Mouse (Mus musculus): ENCODE results near the gene Acyp1. TPM values are rescaled to one million over a fixed set of nuclear protein-coding genes. Genes with fewer than 3 reads are reported as not detected.

Gene Acyp1
- polyA plus RNA-seq, 1 experiment from 2014 or later: 43.2 TPM

DNA sequence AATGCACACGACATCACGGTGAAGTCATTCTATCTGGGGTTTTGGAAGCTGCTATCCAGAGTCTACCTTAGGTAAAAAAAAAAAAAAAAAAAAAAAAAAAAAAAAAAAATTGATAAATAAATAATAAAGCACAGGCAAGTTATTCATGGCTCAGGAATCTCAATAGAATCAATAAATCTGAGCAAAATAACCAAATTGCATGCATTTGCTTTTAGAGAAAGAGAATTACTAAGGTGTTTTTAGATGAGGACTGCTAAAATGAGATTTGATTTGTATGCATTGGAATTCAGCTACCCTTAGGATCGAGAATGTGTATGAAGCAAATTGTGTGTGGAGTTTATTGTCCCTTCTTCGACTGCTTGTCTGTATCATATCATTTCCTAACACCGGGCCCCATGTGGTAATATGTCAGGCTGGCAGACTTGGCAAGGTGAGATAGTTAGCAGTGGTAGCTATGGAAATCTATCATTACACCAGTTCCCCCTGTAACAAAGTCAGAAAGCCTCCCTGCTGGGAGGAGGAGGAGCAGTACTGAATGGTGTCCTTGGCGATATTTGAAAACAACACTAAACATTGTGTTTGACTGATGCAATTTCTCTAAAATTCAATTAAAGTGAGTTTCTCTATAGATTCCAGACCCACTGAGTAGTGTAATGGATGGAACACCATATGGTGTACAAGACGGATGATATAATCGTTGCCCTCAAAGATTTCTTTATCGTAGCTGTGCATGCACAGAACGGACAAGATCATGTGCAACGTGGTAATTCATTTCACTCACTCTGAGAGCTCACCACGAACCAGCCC lies 7.2 kb downstream of the Acyp1 start:
- no peak for ATAC-seq (ENCODE audit: insufficient number of reproducible peaks, insufficient read depth, low FRiP score, low TSS enrichment, low read depth)
- Histone ChIP-seq H3K9ac (no peak overlapping the region), H3K27ac (no peak overlapping the region), H3K36me3 (no peaks in the 10 kb centered on the region), H3K4me3 (peak overlapping the region; percentile 78; the same call in 1 of the 2 replicates), H3K9me3 (no peaks in the 10 kb centered on the region), H3K27me3 (no peaks in the 10 kb centered on the region), H3K4me2 (peak overlapping the region; percentile 86), H3K4me1 (peaks cover 6% of the 10 kb centered on the region; the same call in 1 of the 2 replicates)
- WGBS: 57% methylated on average over 12 of the region's 12 CpGs

DNA sequence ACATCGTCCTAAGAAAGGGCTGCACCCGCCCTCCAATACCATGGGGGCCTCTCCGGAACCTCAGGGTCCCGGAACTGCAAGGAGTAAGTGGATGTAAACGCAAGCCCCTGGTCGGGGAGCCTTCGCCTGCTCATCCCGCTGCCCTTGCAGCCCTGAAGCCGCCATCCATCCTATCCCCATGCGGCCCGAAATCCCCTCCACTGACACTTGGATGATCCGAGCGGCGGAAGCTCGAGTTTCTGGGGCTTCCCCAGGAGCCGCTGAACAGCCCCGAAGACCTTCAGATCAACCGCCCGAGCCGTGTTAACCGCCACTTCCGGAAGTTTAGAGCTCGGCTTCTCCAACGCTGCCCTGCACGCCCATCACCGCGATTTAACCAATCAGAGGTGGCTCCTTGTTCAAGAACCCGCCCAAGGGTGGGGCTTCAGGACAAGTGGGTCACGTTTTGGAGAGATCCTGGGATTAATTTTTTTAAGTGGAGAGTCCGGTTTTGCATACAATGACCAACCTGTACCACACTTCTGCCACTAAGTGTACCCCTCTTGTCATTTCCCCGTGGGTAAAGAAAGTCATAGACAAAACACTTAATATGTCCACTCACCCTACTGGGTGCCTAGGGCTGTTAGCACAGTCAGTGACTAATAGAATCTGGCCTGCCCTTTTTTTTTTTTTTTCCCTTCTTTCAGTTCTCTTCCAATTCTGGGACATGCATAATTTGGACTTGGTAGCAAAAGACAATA lies 8.0 kb downstream of the Acyp1 start:
- H3K36me3 ChIP-seq: no peaks in the 10 kb centered on the region
- under 1% methylated on average over 31 of the region's 31 CpGs for WGBS
- peak overlapping the region; percentile 82 for H3K27ac ChIP-seq
- H3K4me3 ChIP-seq: peak overlapping the region; percentile 78
- ATAC-seq (ENCODE audit: insufficient number of reproducible peaks, insufficient read depth, low FRiP score, low TSS enrichment, low read depth): peak; percentile 89
- no peaks in the 10 kb centered on the region for H3K9me3 ChIP-seq
- peaks cover 6% of the 10 kb centered on the region; the same call in 1 of the 2 replicates for H3K4me1 ChIP-seq
- H3K27me3 ChIP-seq: no peaks in the 10 kb centered on the region
- H3K4me2 ChIP-seq: peak overlapping the region; percentile 86
- H3K9ac ChIP-seq: peak overlapping the region; percentile 87

- 7% methylated on average over 10 of the region's 10 CpGs for WGBS
- ATAC-seq (ENCODE audit: insufficient number of reproducible peaks, insufficient read depth, low FRiP score, low TSS enrichment, low read depth): no peak
Measured at GRCm38 (mm10) chr12:85279396-85280080, 8.7 kb downstream of the Acyp1 start.

GRCm38 (mm10) chr12:85278919-85279318 lies 9.3 kb downstream of the Acyp1 start:
- 94% methylated on average over 10 of the region's 10 CpGs for WGBS
- H3K9ac ChIP-seq: no peak overlapping the region
- no peak for ATAC-seq (ENCODE audit: insufficient number of reproducible peaks, insufficient read depth, low FRiP score, low TSS enrichment, low read depth)

More at GRCm38 (mm10) chr12:85279396-85280080, 8.7 kb downstream of the Acyp1 start:
- no peaks in the 10 kb centered on the region for H3K27me3 ChIP-seq
- H3K36me3 ChIP-seq: 0 out of 2 replicates have a peak, but pooled peaks cover 4% of the 10 kb centered on the region
- H3K9ac ChIP-seq: peak overlapping the region; percentile 87
- H3K4me2 ChIP-seq: peak overlapping the region; percentile 86
- peak overlapping the region; percentile 78 for H3K4me3 ChIP-seq
- H3K27ac ChIP-seq: peak overlapping the region; percentile 82
- peaks cover 2% of the 10 kb centered on the region; the same call in 1 of the 2 replicates for H3K9me3 ChIP-seq
- H3K4me1 ChIP-seq: peaks cover 6% of the 10 kb centered on the region; the same call in 1 of the 2 replicates

DNA sequence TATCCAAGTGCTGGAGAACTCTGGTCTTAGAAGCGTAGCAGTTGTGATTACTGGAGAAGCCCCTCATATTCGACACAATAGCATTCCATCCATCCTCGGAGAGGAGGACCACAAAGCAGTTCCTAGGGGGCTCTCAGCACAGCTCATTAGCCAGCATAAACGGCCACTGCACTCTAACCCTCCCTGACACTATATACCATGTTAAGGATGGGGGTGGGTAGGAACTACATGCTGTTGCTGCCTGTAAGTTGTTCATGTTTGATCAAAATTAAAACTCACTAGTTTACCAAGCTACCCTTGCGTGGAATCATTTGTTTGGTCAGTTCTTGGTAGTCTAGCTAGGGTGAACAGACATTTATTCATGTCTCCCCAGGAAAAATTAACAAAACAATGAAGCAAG lies 12.0 kb downstream of the Acyp1 start:
- no peaks in the 10 kb centered on the region for H3K27me3 ChIP-seq
- H3K27ac ChIP-seq: no peak overlapping the region
- no peak overlapping the region for H3K4me3 ChIP-seq
- 78% methylated on average over 5 of the region's 5 CpGs for WGBS
- no peak for ATAC-seq (ENCODE audit: insufficient number of reproducible peaks, insufficient read depth, low FRiP score, low TSS enrichment, low read depth)
- H3K4me2 ChIP-seq: no peak overlapping the region
- H3K9me3 ChIP-seq: peaks cover 3% of the 10 kb centered on the region; the same call in 1 of the 2 replicates
- no peak overlapping the region for H3K9ac ChIP-seq
- H3K36me3 ChIP-seq: 0 out of 2 replicates have a peak, but pooled peaks cover 4% of the 10 kb centered on the region
- H3K4me1 ChIP-seq: peaks cover 28% of the 10 kb centered on the region

More at GRCm38 (mm10) chr12:85278919-85279318, 9.3 kb downstream of the Acyp1 start:
- 0 out of 2 replicates have a peak, but pooled peaks cover 4% of the 10 kb centered on the region for H3K36me3 ChIP-seq
- H3K27me3 ChIP-seq: no peaks in the 10 kb centered on the region
- peaks cover 3% of the 10 kb centered on the region; the same call in 1 of the 2 replicates for H3K9me3 ChIP-seq
- no peak overlapping the region for H3K27ac ChIP-seq
- no peak overlapping the region for H3K4me3 ChIP-seq
- peaks cover 6% of the 10 kb centered on the region; the same call in 1 of the 2 replicates for H3K4me1 ChIP-seq
- H3K4me2 ChIP-seq: no peak overlapping the region

- H3K27me3 ChIP-seq: no peaks in the 10 kb centered on the region
- H3K4me2 ChIP-seq: no peak overlapping the region; the same call in 1 of the 2 replicates
- peaks cover 29% of the 10 kb centered on the region for H3K4me1 ChIP-seq
- H3K4me3 ChIP-seq: no peak overlapping the region
- 0 out of 2 replicates have a peak, but pooled peaks cover 4% of the 10 kb centered on the region for H3K36me3 ChIP-seq
- no peak for ATAC-seq (ENCODE audit: insufficient number of reproducible peaks, insufficient read depth, low FRiP score, low TSS enrichment, low read depth)
- H3K9ac ChIP-seq: 0 out of 2 replicates have a peak overlapping the region, but pooled peaks have one; percentile 4
- H3K27ac ChIP-seq: peak overlapping the region; percentile 60
- H3K9me3 ChIP-seq: peaks cover 3% of the 10 kb centered on the region; the same call in 1 of the 2 replicates
- WGBS: 30% methylated on average over 10 of the region's 10 CpGs
Measured at GRCm38 (mm10) chr12:85273508-85273907, 14.7 kb downstream of the Acyp1 start.

GRCm38 (mm10) chr12:85271843-85272206 lies 16.4 kb downstream of the Acyp1 start:
- peaks cover 29% of the 10 kb centered on the region for H3K4me1 ChIP-seq
- no peak overlapping the region for H3K9ac ChIP-seq
- H3K4me3 ChIP-seq: no peak overlapping the region
- WGBS: 65% methylated on average over 4 of the region's 4 CpGs
- no peaks in the 10 kb centered on the region for H3K27me3 ChIP-seq
- H3K27ac ChIP-seq: 0 out of 2 replicates have a peak overlapping the region, but pooled peaks have one; percentile 33
- H3K9me3 ChIP-seq: peaks cover 3% of the 10 kb centered on the region; the same call in 1 of the 2 replicates
- no peak overlapping the region for H3K4me2 ChIP-seq
- H3K36me3 ChIP-seq: 0 out of 2 replicates have a peak, but pooled peaks cover 4% of the 10 kb centered on the region
- ATAC-seq (ENCODE audit: insufficient number of reproducible peaks, insufficient read depth, low FRiP score, low TSS enrichment, low read depth): no peak

DNA sequence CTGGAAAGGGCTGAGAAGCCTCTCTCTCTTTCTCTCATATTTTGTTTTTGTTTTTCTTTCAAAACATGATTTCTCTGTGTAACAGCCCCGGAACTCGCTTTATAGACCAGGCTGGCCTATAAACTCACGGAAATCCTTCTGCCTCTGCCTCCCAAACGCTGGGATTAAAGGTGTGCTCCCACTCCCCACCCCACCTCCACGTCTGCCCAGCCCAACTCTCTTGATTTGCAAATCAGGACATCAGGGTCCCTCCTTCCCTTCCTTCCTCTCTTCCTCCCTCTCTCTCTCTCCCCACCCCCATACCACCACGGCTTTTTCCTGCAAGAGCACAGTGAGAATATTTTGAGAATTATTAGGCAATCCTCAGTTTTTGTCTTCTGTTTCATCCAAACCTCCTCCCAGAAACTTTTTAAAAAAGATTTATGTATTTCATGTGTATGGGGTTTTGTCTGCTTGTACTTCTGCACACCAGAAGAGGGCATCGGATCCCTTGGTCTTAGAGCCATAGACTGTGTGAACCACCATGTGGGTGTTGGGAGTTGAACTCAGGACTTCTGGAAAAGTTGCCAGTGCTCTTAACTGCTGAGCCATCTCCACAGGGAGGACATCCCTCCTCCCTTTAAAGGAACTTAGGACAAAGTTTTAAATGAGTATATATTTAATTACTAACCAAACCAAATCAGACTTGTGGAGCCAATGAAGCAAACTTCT lies 17.0 kb downstream of the Acyp1 start:
- peak overlapping the region; percentile 63; the same call in 1 of the 2 replicates for H3K4me2 ChIP-seq
- 80% methylated on average over 7 of the region's 7 CpGs for WGBS

GRCm38 (mm10) chr12:85270319-85270718 lies 17.9 kb downstream of the Acyp1 start, which contains the start of gene Mlh3:
Gene Mlh3, minus strand, starts transcription at chr12:85270599.
- H3K4me2 ChIP-seq: peak within 1 kb of the TSS; percentile 63
- peak within 1 kb of the TSS; percentile 90 for H3K27ac ChIP-seq
- peaks cover 3% of the 10 kb centered on the region; the same call in 1 of the 2 replicates for H3K9me3 ChIP-seq
- H3K27me3 ChIP-seq: no peaks in the 10 kb centered on the region
- peak; percentile 79; the same call in 1 of the 2 replicates for ATAC-seq (ENCODE audit: insufficient number of reproducible peaks, insufficient read depth, low FRiP score, low TSS enrichment, low read depth)
- peak within 1 kb of the TSS; percentile 74 for H3K9ac ChIP-seq
- 0% methylated on average over 35 of the region's 35 CpGs for WGBS
- H3K36me3 ChIP-seq: 0 out of 2 replicates have a peak, but pooled peaks cover 4% of the 10 kb centered on the region
- peak within 1 kb of the TSS; percentile 54 for H3K4me3 ChIP-seq
- peaks cover 37% of the 10 kb centered on the region for H3K4me1 ChIP-seq

More for the DNA sequence above, 17.0 kb downstream of the Acyp1 start:
- H3K36me3 ChIP-seq: 0 out of 2 replicates have a peak, but pooled peaks cover 4% of the 10 kb centered on the region
- peaks cover 29% of the 10 kb centered on the region for H3K4me1 ChIP-seq
- H3K27ac ChIP-seq: peak overlapping the region; percentile 90; the same call in 1 of the 2 replicates
- H3K9ac ChIP-seq: no peak overlapping the region
- no peaks in the 10 kb centered on the region for H3K27me3 ChIP-seq
- peaks cover 3% of the 10 kb centered on the region; the same call in 1 of the 2 replicates for H3K9me3 ChIP-seq
- no peak for ATAC-seq (ENCODE audit: insufficient number of reproducible peaks, insufficient read depth, low FRiP score, low TSS enrichment, low read depth)
- no peak overlapping the region for H3K4me3 ChIP-seq

DNA sequence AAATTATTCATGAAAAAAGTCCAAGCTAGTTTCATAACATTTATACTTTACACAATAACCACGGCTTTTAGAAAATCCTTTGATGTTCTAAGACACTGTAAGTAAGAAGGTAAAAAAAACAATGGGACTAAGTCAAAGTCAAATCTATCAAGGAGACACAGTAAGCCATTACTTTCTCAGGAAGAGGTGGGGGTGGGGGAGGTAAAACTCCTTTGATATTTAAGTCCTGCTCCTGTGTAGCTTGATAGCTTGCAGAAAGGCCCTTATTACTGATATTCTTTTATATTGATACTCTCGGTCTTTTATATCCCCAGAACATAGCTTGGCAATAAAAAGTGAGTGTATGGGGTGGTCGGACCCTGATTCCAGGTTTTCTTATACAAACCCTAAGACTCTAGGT lies 18.4 kb downstream of the Acyp1 start:
- WGBS: 39% methylated on average over 3 of the region's 3 CpGs
- peak overlapping the region; percentile 74 for H3K9ac ChIP-seq
- ATAC-seq (ENCODE audit: insufficient number of reproducible peaks, insufficient read depth, low FRiP score, low TSS enrichment, low read depth): no peak

More for the DNA sequence above, 18.4 kb downstream of the Acyp1 start:
- Histone ChIP-seq H3K4me2 (peak overlapping the region; percentile 63), H3K36me3 (0 out of 2 replicates have a peak, but pooled peaks cover under 1% of the 10 kb centered on the region), H3K27me3 (no peaks in the 10 kb centered on the region), H3K27ac (peak overlapping the region; percentile 90), H3K4me1 (peaks cover 41% of the 10 kb centered on the region), H3K4me3 (peak overlapping the region; percentile 54), H3K9me3 (peaks cover 3% of the 10 kb centered on the region; the same call in 1 of the 2 replicates)

All from embryonic facial prominence, embryonic 13.5 days (tissue).